Mouse (Mus musculus): Measurements from ENCODE around the gene Nppa. TPM values are rescaled to one million over a fixed set of nuclear protein-coding genes. Genes with fewer than 3 reads are reported as not detected.

Nppa gene
- total and polyA plus RNA-seq, 3 experiments = 0.26 TPM; not detected in 2

DNA sequence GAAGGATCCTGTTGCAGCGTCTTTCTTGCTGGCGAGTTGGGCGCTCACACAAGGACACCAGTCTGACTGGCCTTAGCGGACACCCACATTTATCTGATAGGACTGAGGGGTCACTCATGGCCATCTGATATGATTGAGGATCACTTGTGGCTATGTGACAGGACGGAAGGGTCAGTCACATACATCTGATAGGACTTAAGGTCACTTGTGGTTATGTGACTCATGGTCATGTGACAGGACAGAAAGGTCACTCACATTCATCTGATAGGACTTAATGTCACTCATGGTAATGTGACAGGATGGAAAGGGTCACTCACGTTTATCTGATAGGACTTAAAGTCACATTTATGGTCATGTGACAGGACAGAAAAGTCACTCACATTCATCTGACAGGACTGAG lies 22.1 kb upstream of the Nppa start:
- peaks cover 0 to 4% of the 10 kb centered on the region in 2 experiments; a peak in 2 of 4 replicates for H3K4me1 ChIP-seq (ENCODE audit: control insufficient read depth in 1 of 2, insufficient read depth in 2 of 2, low read length in 2 of 2)
- no peak overlapping the region for H3K27ac ChIP-seq (ENCODE audit: control insufficient read depth, low read depth, low read length)
- no peak overlapping the region for H3K9ac ChIP-seq (ENCODE audit: control insufficient read depth, low read depth, low read length, poor library complexity, severe bottlenecking)
- no peak for DNase-seq (ENCODE audit: low read depth, low spot score)
- no peaks in the 10 kb centered on the region for H3K79me2 ChIP-seq (ENCODE audit: control insufficient read depth, insufficient read depth, low read length, poor library complexity)
- TF ChIP-seq KAT2A (conservative IDR thresholded peaks at IDR 0.05; ENCODE audit: low read depth, low read length) (no peak), TAL1 (IDR thresholded peaks at IDR 0.05; ENCODE audit: low read length) (no peak), ZNF384 (IDR thresholded peaks at IDR 0.05; ENCODE audit: low read depth, low read length) (no peak), MAFK (IDR thresholded peaks at IDR 0.05; ENCODE audit: borderline replicate concordance, low read depth, low read length) (no peak), MYC (IDR thresholded peaks at IDR 0.05; ENCODE audit: low read depth, low read length) (no peak), RAD21 (IDR thresholded peaks at IDR 0.05; ENCODE audit: low read depth, low read length) (no peak), CHD2 (IDR thresholded peaks at IDR 0.05; ENCODE audit: low read length) (no peak), SIN3A (IDR thresholded peaks at IDR 0.05; ENCODE audit: low read length) (no peak), BHLHE40 (IDR thresholded peaks at IDR 0.05; ENCODE audit: borderline replicate concordance, low read depth, low read length) (no peak), ZMIZ1 (IDR thresholded peaks at IDR 0.05; ENCODE audit: low read depth, low read length) (no peak), MAZ (IDR thresholded peaks at IDR 0.05; ENCODE audit: low read depth, low read length) (no peak), POLR2A (IDR thresholded peaks at IDR 0.05; ENCODE audit: control insufficient read depth in 1 of 2, insufficient read depth in 1 of 2, low read depth in 1 of 2, low read length in 2 of 2, poor library complexity in 1 of 2) (no peak), ELF1 (IDR thresholded peaks at IDR 0.05; ENCODE audit: low read depth, low read length) (no peak), MAX (IDR thresholded peaks at IDR 0.05; ENCODE audit: low read length) (no peak), POLR2AphosphoS5 (IDR thresholded peaks at IDR 0.05; ENCODE audit: borderline replicate concordance, low read depth, low read length) (no peak), TBP (IDR thresholded peaks at IDR 0.05; ENCODE audit: low read depth, low read length) (no peak), NELFE (IDR thresholded peaks at IDR 0.05; ENCODE audit: low read depth, low read length) (no peak), ZC3H11A (IDR thresholded peaks at IDR 0.05; ENCODE audit: low read depth, low read length) (no peak), EP300 (IDR thresholded peaks at IDR 0.05; ENCODE audit: low read depth in 1 of 2, low read length in 2 of 2) (no peak)
- peaks cover 0 to 4% of the 10 kb centered on the region in 2 experiments; a peak in 1 of 4 replicates for H3K36me3 ChIP-seq (ENCODE audit: control insufficient read depth in 1 of 2, insufficient read depth in 2 of 2, low read length in 2 of 2)
- no peaks in the 10 kb centered on the region for H3K9me3 ChIP-seq (replicated peaks; ENCODE audit: insufficient read depth, low read length)
- H3K4me3 ChIP-seq (ENCODE audit: control insufficient read depth in 1 of 2, insufficient read depth in 1 of 2, low read depth in 2 of 2, low read length in 2 of 2) = no peak overlapping the region
- H3K27me3 ChIP-seq (ENCODE audit: control insufficient read depth in 1 of 2, insufficient read depth in 2 of 2, low read length in 2 of 2) = no peaks in the 10 kb centered on the region; a peak in 1 of 4 replicates

DNA sequence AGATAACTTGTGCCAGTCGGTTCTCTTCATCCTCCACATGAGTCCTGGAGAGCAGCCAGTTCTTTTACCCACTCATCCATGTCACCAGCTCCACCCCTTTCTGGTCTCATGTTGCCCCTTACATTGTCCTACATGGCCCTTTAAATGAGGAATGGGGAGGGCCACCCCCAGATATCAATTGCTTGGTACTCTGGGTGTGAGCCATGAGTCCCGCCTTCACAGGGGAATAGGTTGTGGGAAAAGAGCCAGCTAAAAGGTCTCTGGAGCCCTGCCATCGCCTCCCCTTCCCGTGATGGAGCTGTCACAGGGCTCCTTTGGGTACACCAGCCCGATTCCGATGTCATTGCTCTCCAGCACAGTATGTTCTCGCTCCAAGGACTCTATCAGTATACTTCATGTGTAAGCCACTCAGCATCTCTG lies 21.1 kb upstream of the Nppa start:
- Histone ChIP-seq H3K4me3 (ENCODE audit: control insufficient read depth in 1 of 2, insufficient read depth in 1 of 2, low read depth in 2 of 2, low read length in 2 of 2) (no peak overlapping the region), H3K27me3 (ENCODE audit: control insufficient read depth in 1 of 2, insufficient read depth in 2 of 2, low read length in 2 of 2) (peaks cover 0 to 2% of the 10 kb centered on the region in 2 experiments; a peak in 1 of 4 replicates)
- TF ChIP-seq HCFC1 (IDR thresholded peaks at IDR 0.05; ENCODE audit: low read depth, low read length) (no peak), ZNF384 (IDR thresholded peaks at IDR 0.05; ENCODE audit: low read depth, low read length) (no peak), MXI1 (IDR thresholded peaks at IDR 0.05; ENCODE audit: low read depth, low read length) (no peak), KAT2A (conservative IDR thresholded peaks at IDR 0.05; ENCODE audit: low read depth, low read length) (no peak), USF1 (IDR thresholded peaks at IDR 0.05; ENCODE audit: low read depth, low read length) (no peak), SIN3A (IDR thresholded peaks at IDR 0.05; ENCODE audit: low read length) (no peak), NELFE (IDR thresholded peaks at IDR 0.05; ENCODE audit: low read depth, low read length) (no peak), GATA1 (IDR thresholded peaks at IDR 0.05; ENCODE audit: low read depth, low read length) (no peak), NRF1 (IDR thresholded peaks at IDR 0.05; ENCODE audit: insufficient read depth, low read depth, low read length, poor library complexity, severe bottlenecking) (no peak), RAD21 (IDR thresholded peaks at IDR 0.05; ENCODE audit: low read depth, low read length) (no peak)

More for the DNA sequence above, 21.1 kb upstream of the Nppa start:
- H3K4me1 ChIP-seq (ENCODE audit: control insufficient read depth in 1 of 2, insufficient read depth in 2 of 2, low read length in 2 of 2) = peaks cover 0 to 4% of the 10 kb centered on the region in 2 experiments; a peak in 2 of 4 replicates
- no peaks in the 10 kb centered on the region for H3K9me3 ChIP-seq (replicated peaks; ENCODE audit: insufficient read depth, low read length)
- H3K79me2 ChIP-seq (ENCODE audit: control insufficient read depth, insufficient read depth, low read length, poor library complexity) = no peaks in the 10 kb centered on the region
- peaks cover 0 to 4% of the 10 kb centered on the region in 2 experiments; a peak in 1 of 4 replicates for H3K36me3 ChIP-seq (ENCODE audit: control insufficient read depth in 1 of 2, insufficient read depth in 2 of 2, low read length in 2 of 2)
- no peak for DNase-seq (ENCODE audit: low read depth, low spot score)
- no peak overlapping the region for H3K27ac ChIP-seq (ENCODE audit: control insufficient read depth, low read depth, low read length)
- H3K9ac ChIP-seq (ENCODE audit: control insufficient read depth, low read depth, low read length, poor library complexity, severe bottlenecking) = no peak overlapping the region
